Mouse (Mus musculus) Patski (cell line): ENCODE data around the gene Pds5b. TPM values are rescaled to one million over a fixed set of nuclear protein-coding genes. Genes with fewer than 3 reads are reported as not detected.

ENCODE experiments used
- ATAC-seq: fragments of 100-300 bp; one replicate; pipeline ENCODE4 v1.8.0; 2021
- CTCF ChIA-PET: fragments of 350-600 bp; sonication (Branson Sonifier 250); formaldehyde crosslinking; loops from one replicate; lab custom pipeline; 2022; ENCODE audit warnings: inconsistent platforms; lab: Charles Lee
- POLR2A ChIA-PET: fragments of 350-600 bp; sonication (Branson Sonifier 250); formaldehyde crosslinking; loops from one replicate; lab custom pipeline; 2022; ENCODE audit warnings: antibody characterized with exemption, inconsistent platforms; lab: Charles Lee
- DNase-seq: peaks from one replicate; pipeline ENCODE4 v3.0.0-alpha.2; 2011; ENCODE audit warnings: low read depth, low spot score
- H3K27me3 ChIP-seq: fragments of 371-371 bp; one replicate; pipeline ENCODE4 v1.5.1; 2021
- CTCF ChIP-seq: fragments of 100-300 bp; IDR thresholded peaks from one replicate; pipeline ENCODE4 v1.5.1; 2021
- in situ Hi-C: fragments of 300-500 bp; cut with MboI; formaldehyde crosslinking; loops from 3 replicates; pipeline ENCODE4 v1.11.1; 2018; ENCODE audit warnings: low pct_unique_long_range_greater_than_20kb, mixed read lengths
- polyA plus RNA-seq: library from polyadenylated mRNA; unstranded; gene quantifications from one replicate; pipeline ENCODE4 v1.2.3, GENCODE M21; 2021

Pds5b gene
- polyA plus RNA-seq, 1 experiment from 2014 or later = 35.1 TPM

GRCm38 (mm10) chr5:150756623-150757022 is 83.1 kb downstream of the Pds5b start:
- H3K27me3 ChIP-seq = no peaks in the 10 kb centered on the region
- POLR2A ChIA-PET = no interaction called here
- TF ChIP-seq CTCF = no peak
- ATAC-seq = no peak
- CTCF ChIA-PET = interaction anchor here (1.0 kb wide), 2 partner anchors 9 to 17 kb away, joined by 3 read pairs; no protein-coding TSS in a partner anchor
- no peak for DNase-seq
- in situ Hi-C loops = no loop called here

- ATAC-seq (no peak), DNase-seq (no peak)
- no peaks in the 10 kb centered on the region for H3K27me3 ChIP-seq
- ChIA-PET POLR2A (no interaction called here), CTCF (interaction anchor here (0.9 to 3.7 kb wide), 8 partner anchors 11 to 46 kb away, joined by 3 to 18 read pairs (median 4); no protein-coding TSS in a partner anchor)
- TF ChIP-seq CTCF = no peak
- in situ Hi-C loops = no loop called here
Observed at GRCm38 (mm10) chr5:150772403-150772802, 98.9 kb downstream of the Pds5b start.

GRCm38 (mm10) chr5:150773083-150773482 is 99.5 kb downstream of the Pds5b start:
- in situ Hi-C loops = no loop called here
- no peaks in the 10 kb centered on the region for H3K27me3 ChIP-seq
- DNase-seq = no peak
- POLR2A ChIA-PET = no interaction called here
- no peak for ATAC-seq
- TF ChIP-seq CTCF = no peak
- CTCF ChIA-PET = interaction anchor here (1.4 to 3.7 kb wide), 3 partner anchors 12 to 41 kb away, joined by 4 to 18 read pairs (median 7); no protein-coding TSS in a partner anchor

GRCm38 (mm10) chr5:150788261-150788660 is 114.7 kb downstream of the Pds5b start:
- DNase-seq (no peak), ATAC-seq (no peak)
- POLR2A ChIA-PET = no interaction called here
- in situ Hi-C loops = no loop called here
- CTCF ChIA-PET = interaction anchor here (1.5 to 1.8 kb wide), 2 partner anchors 17 to 40 kb away, joined by 4 to 5 read pairs; no protein-coding TSS in a partner anchor
- no peak for TF ChIP-seq CTCF
- H3K27me3 ChIP-seq = no peaks in the 10 kb centered on the region

GRCm38 (mm10) chr5:150789039-150789438 is 115.5 kb downstream of the Pds5b start:
- ChIA-PET CTCF (interaction anchor here (1.4 to 1.8 kb wide), 4 partner anchors 17 to 42 kb away, joined by 3 to 5 read pairs (median 4); no protein-coding TSS in a partner anchor), POLR2A (no interaction called here)
- ATAC-seq (no peak), DNase-seq (no peak)
- in situ Hi-C loops = no loop called here
- no peaks in the 10 kb centered on the region for H3K27me3 ChIP-seq
- TF ChIP-seq CTCF = no peak

- ChIA-PET POLR2A (no interaction called here), CTCF (interaction anchor here (0.9 to 1.5 kb wide), 4 partner anchors 55 to 302 kb away, joined by 3 read pairs; no protein-coding TSS in a partner anchor)
- ATAC-seq (no peak), DNase-seq (no peak)
- in situ Hi-C loops = no loop called here
- no peaks in the 10 kb centered on the region for H3K27me3 ChIP-seq
- no peak for TF ChIP-seq CTCF
Observed at GRCm38 (mm10) chr5:150794181-150794580, 120.6 kb downstream of the Pds5b start.

GRCm38 (mm10) chr5:150800056-150800455 is 126.5 kb downstream of the Pds5b start:
- ChIA-PET CTCF (interaction anchor here (0.7 to 1.3 kb wide), 2 partner anchors 13 to 516 kb away, joined by 3 read pairs; no protein-coding TSS in a partner anchor), POLR2A (no interaction called here)
- in situ Hi-C loops = no loop called here
- no peaks in the 10 kb centered on the region for H3K27me3 ChIP-seq
- DNase-seq = no peak
- TF ChIP-seq CTCF = no peak
- no peak for ATAC-seq

- no peak for DNase-seq
- no peak for ATAC-seq
- TF ChIP-seq CTCF = no peak
- in situ Hi-C loops = no loop called here
- ChIA-PET CTCF (interaction anchor here (1.3 to 2.0 kb wide), 3 partner anchors 17 to 41 kb away, joined by 4 to 5 read pairs (median 4); no protein-coding TSS in a partner anchor), POLR2A (no interaction called here)
- H3K27me3 ChIP-seq = no peaks in the 10 kb centered on the region
Observed at GRCm38 (mm10) chr5:150814111-150814990, 140.8 kb downstream of the Pds5b start.

GRCm38 (mm10) chr5:150815400-150815799 is 141.9 kb downstream of the Pds5b start:
- no peaks in the 10 kb centered on the region for H3K27me3 ChIP-seq
- ChIA-PET CTCF (interaction anchor here (0.6 to 1.3 kb wide), 3 partner anchors 19 to 196 kb away, joined by 3 to 4 read pairs (median 3); no protein-coding TSS in a partner anchor), POLR2A (no interaction called here)
- in situ Hi-C loops = no loop called here
- TF ChIP-seq CTCF = no peak
- ATAC-seq (no peak), DNase-seq (no peak)

GRCm38 (mm10) chr5:150816775-150817174 is 143.2 kb downstream of the Pds5b start:
- ATAC-seq (no peak), DNase-seq (no peak)
- no peaks in the 10 kb centered on the region for H3K27me3 ChIP-seq
- CTCF ChIA-PET = no interaction called here
- in situ Hi-C loops = no loop called here
- no peak for TF ChIP-seq CTCF
- POLR2A ChIA-PET = no interaction called here
